Mouse (Mus musculus): Measurements from ENCODE around the gene Eral1. TPM values are rescaled to one million over a fixed set of nuclear protein-coding genes. Genes with fewer than 3 reads are reported as not detected.
A peak's percentile ranks its signal among the peaks of the same experiment; 100 is the strongest.

Eral1 gene
- polyA plus RNA-seq, 1 experiment from 2014 or later: 22.1 TPM

DNA sequence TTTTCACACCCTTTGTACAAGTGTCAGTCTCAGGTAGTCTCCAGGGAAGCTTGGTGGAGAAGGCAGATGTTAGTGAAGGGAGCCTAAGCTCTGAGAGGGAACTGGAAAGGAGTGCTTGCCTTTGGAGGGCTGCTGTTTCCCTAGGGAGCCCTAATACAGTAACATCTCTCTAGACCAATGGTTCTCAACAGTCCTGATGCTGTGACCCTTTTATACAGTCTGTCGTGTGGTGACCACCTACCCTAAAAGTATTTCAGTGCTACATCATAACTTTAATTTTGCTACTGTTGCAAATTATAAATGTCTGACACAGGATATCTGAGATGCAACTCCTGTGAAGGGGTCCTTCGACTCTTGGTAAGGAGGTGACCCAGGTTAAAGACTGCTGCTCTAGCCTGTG, 49.6 kb downstream of the Eral1 start:
- no peaks in the 10 kb centered on the region for H3K27me3 ChIP-seq
- DNase-seq (ENCODE audit: low read depth, low spot score): no peak
- TF ChIP-seq CTCF (IDR thresholded peaks at IDR 0.05): no peak
- ATAC-seq: no peak
- POLR2A ChIA-PET: interaction anchor here (1.4 kb wide), 1 partner anchor 10 kb away, joined by 3 read pairs; no protein-coding TSS in a partner anchor
- CTCF ChIA-PET: interaction anchor here (3.4 kb wide), 1 partner anchor 11 kb away, joined by 14 read pairs; no protein-coding TSS in a partner anchor
- in situ Hi-C loops (cut with MboI; ENCODE audit: low pct_unique_long_range_greater_than_20kb): no loop called here

DNA sequence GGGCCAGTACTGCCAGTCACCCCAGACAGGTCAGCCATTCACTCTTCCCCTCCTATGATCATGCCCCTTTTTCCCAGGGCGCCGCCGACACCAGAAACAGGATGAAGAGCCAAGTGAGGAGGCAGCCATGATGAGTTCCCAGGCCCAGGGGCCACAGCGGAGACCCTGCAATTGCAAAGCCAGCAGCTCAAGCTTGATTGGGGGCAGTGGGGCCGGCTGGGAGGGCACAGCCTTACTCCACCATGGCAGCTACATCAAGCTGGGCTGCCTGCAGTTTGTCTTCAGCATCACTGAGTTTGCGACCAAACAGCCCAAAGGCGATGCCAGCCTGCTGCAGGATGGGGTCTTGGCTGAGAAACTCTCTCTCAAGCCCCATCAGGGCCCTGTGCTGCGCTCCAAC, 50.9 kb downstream of the Eral1 start:
- POLR2A ChIA-PET: interaction anchor here (0.5 to 0.6 kb wide), 2 partner anchors 14 to 306 kb away, joined by 3 to 6 read pairs; no protein-coding TSS in a partner anchor
- no peak for ATAC-seq
- CTCF ChIA-PET: interaction anchor here (3.4 kb wide), 1 partner anchor 9 kb away, joined by 14 read pairs; no protein-coding TSS in a partner anchor
- in situ Hi-C loops (cut with MboI; ENCODE audit: low pct_unique_long_range_greater_than_20kb): no loop called here
- DNase-seq (ENCODE audit: low read depth, low spot score): no peak
- TF ChIP-seq CTCF (IDR thresholded peaks at IDR 0.05): no peak
- H3K27me3 ChIP-seq: no peaks in the 10 kb centered on the region

DNA sequence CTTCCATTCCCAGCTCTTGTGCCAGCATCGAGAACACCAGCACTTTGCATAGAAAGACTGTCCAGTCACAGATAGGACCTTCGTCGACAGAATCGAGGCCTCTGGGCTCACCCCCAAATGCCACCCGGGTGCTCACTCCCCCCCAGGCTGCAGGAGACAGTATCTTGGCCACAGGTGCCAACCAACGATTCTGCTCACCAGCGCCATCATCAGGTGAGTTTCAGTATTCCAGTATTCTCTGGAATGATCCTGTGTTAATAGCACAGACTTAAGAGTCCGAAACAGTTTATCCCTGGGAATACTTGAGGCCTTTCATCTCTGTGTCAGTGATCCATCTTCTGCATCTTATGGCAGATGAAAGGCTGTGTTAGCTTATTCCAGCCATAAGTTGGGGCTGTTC, 56.6 kb downstream of the Eral1 start:
- no peaks in the 10 kb centered on the region for H3K27me3 ChIP-seq
- POLR2A ChIA-PET: interaction anchor here (0.5 kb wide), 1 partner anchor 38 kb away, joined by 5 read pairs; no protein-coding TSS in a partner anchor
- ATAC-seq (no peak), DNase-seq (ENCODE audit: low read depth, low spot score) (no peak)
- CTCF ChIA-PET: interaction anchor here (0.9 to 1.5 kb wide), 2 partner anchors 12 to 13 kb away, joined by 3 to 5 read pairs; no protein-coding TSS in a partner anchor
- peak; percentile 67 for TF ChIP-seq CTCF (IDR thresholded peaks at IDR 0.05)
- in situ Hi-C loops (cut with MboI; ENCODE audit: low pct_unique_long_range_greater_than_20kb): no loop called here

Other genes with a start within 250 kb of the Eral1 start
- gene Pipox, start 186.3 kb downstream of the Eral1 start, polyA plus RNA-seq (2021): 0.15 TPM
- not detected for gene Sez6, start 149.6 kb downstream of the Eral1 start, polyA plus RNA-seq (2021)
- gene Phf12, start 97.6 kb downstream of the Eral1 start, polyA plus RNA-seq (2021): 60.8 TPM
- gene Dhrs13, start 48.1 kb downstream of the Eral1 start, polyA plus RNA-seq (2021): 17.9 TPM
- gene Flot2, start 42.5 kb downstream of the Eral1 start, polyA plus RNA-seq (2021): 143 TPM
- gene Fam222b, start 14.3 kb upstream of the Eral1 start, polyA plus RNA-seq (2021): 18.6 TPM
- 101 TPM for gene Traf4, start 85.2 kb upstream of the Eral1 start, polyA plus RNA-seq (2021)
- gene Nek8, start 96.3 kb upstream of the Eral1 start, polyA plus RNA-seq (2021): 19.6 TPM
- 13.6 TPM for gene Tlcd1, start 96.3 kb upstream of the Eral1 start, polyA plus RNA-seq (2021)
- gene Rpl23a, start 103.2 kb upstream of the Eral1 start, polyA plus RNA-seq (2021): 1,270 TPM
- 138 TPM for gene Rab34, start 108.0 kb upstream of the Eral1 start, polyA plus RNA-seq (2021)
- 0.18 TPM for gene Proca1, start 113.0 kb upstream of the Eral1 start, polyA plus RNA-seq (2021)
- 118 TPM for gene Sdf2, start 165.4 kb upstream of the Eral1 start, polyA plus RNA-seq (2021)
- gene Supt6, start 165.6 kb upstream of the Eral1 start, polyA plus RNA-seq (2021): 69.2 TPM
- 192 TPM for gene 2610507B11Rik, start 181.4 kb upstream of the Eral1 start, polyA plus RNA-seq (2021)
- 0.30 TPM for gene BC030499, start 210.5 kb upstream of the Eral1 start, polyA plus RNA-seq (2021)
- 45.2 TPM for gene Spag5, start 221.1 kb upstream of the Eral1 start, polyA plus RNA-seq (2021)
- gene Aldoc, start 242.6 kb upstream of the Eral1 start, polyA plus RNA-seq (2021): 0.32 TPM
- 96.5 TPM for gene Pigs, start 248.0 kb upstream of the Eral1 start, polyA plus RNA-seq (2021)

All from Patski (cell line).